Mouse (Mus musculus): ENCODE results near the gene Tedc1.
A peak's percentile ranks its signal among the peaks of the same experiment; 100 is the strongest.

Gene Tedc1

DNA sequence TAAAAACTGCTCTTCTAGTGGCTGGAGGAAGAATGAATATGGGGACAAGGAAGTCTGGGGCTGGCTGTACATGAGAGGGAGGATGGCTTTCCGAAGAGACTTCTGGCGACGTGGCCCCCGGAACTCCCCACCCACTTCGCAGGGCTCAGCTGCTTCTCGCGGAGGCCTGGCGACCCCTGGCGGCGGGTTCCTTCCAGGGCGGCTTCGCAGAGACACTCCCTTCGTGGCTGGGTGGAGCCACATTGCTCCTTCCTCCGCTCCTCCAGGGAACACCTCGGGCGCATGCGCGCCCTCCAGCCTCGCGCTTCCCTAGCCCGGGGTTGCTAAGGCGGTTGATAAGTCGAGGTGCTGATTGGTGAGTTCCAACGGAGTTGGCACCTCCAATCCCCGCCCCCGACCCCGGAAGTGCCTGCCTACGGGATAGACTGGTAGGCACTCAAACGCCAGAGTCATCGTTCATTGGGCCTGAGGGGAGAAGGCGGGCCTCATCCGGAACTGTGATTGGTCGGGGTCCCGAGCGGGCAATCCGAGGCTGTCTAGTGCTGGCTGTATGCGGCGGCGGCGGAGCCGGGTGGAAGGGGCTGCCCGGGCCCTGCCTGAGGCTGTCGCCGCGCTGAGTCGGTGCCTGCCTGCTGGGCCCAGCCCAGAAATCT is at the start of gene Tedc1:
Gene Tedc1 (plus strand): TSS at position 535 of the 653 bp plus-strand sequence.
- peak; percentile 99 for DNase-seq

DNA sequence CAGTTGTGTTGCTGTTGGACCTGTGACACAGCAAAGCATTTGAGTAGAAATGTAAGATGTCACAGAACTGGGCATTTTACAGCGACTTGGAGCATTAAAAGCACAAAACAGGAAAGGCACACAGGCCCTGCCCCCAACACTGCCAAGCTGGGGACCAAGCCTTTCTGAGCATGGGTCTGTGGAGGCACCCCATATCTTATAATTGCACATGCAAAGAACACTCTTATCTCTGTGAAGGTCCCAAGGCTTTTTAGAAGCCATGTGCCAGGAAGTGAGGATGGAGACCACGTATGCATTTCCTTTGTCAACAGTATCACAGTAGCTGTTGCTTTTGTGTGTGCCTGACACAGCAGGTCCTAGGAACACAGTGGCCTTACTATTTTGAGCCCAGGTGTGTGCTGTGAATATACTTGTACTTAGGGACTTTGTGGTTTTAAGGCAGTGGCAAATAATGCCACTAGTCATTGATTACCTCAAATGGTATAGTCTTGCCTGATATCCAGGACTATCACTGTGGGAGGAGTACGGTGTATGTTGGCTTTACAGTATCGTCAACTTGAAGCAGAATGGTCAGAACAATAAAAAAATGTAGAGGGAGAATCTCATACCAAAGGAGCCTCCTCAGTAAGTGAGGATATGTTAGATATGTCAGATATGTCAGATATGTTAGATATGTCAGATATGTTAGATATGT is 48.6 kb upstream of the Tedc1 start:
- DNase-seq: no peak

GRCm38 (mm10) chr12:113108528-113109283 is 47.5 kb upstream of the Tedc1 start:
- DNase-seq: no peak

GRCm38 (mm10) chr12:113109801-113110200 is 46.4 kb upstream of the Tedc1 start:
- DNase-seq: no peak

- no peak for DNase-seq
Measured at GRCm38 (mm10) chr12:113114141-113114540, 42.1 kb upstream of the Tedc1 start.

DNA sequence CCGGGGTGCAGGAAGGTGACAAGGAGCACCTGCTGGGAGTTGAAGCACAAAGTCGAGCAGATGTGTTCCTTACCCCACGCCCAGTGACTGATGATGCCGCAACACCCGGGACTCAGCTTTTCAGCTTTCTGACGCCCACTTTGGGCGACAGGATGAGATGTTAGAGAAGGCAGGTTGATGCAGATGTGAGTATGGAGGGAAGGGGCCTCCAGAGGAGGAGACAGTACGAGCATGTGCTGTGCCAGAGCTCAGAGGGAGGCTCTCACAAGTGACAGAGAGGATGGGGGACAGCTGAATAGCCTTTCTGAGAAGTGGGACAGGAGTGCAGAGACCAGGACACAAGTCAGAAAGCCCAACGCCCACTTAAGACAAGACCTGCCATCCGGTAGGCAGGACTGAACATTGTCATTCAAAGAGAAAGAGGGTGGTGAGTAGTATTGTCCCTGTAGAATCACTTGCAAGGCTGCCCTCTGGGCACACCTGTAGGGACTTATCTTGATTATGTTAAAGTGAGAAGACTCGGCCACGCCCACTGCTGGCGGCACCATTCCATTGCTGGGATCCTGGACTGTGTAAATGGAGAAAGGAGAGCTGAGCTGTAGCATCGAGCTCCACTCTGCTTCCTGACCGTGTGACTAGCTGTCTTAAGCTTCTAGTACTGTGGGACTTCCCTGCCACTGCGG is 41.2 kb upstream of the Tedc1 start:
- DNase-seq: no peak

DNA sequence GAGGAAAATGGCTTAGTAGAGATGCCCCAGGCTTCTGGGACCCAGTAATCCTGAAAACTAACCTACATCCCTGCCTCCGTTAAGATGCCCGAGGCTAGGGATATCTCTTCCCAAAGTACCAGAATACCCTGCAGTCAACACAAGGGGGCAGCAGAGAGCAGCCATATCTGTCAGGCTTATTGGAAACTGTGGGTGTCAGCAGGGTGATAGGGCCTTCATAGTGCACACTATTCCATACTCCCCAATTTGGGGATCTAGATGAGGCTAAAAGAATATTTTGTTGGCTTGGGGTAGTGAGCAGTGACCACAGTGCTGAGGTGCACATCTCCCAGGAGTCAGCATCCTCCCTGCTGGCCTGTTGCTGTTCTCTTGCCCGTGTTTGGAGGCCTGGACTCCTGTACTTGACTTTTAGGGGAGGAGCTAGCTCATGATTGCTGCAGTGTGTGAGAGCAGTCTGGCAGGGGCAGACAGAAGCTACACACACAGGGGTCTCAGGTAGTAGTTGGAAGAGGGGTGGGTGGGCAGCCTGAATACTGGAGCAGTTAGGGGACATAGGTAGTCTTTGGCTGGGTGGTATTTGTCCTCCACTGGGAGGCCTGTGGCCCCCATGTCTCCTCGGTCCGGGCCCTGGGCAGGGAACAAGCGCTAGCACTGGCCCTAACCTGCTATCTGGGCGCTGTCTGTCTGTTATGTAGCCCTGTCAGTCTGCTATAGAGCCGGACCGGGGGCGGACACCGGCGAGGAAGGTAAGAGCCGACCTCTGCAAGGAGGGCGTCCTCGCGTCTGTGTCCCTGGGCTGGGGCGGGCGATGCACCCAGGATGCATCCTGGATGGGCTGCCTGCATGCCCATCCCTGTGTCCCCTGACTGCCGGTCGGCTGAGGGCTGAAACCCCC is 36.5 kb upstream of the Tedc1 start:
- DNase-seq: peak; percentile 85

DNA sequence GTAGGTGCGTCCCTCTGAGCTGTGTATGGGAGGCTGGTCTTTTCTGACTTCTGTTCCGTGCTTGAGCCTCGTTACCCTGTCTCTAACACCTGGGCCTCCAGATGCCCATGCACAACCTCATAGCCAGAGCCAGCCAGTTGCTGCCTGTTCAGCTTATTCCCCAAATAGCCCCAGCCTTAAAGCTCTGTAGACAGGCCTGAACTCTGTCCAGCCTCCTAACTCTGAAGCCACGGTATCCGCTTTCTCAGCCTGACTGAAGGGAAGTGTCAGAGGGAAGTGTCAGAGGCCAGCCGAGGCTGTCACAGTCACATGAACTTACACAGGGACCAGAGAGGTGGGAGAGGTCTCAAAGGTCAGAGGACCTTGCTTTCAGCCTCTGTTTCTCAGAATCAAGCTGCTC is 31.5 kb upstream of the Tedc1 start:
- no peak for DNase-seq

- no peak for DNase-seq
Measured at GRCm38 (mm10) chr12:113130732-113131131, 25.5 kb upstream of the Tedc1 start.

DNA sequence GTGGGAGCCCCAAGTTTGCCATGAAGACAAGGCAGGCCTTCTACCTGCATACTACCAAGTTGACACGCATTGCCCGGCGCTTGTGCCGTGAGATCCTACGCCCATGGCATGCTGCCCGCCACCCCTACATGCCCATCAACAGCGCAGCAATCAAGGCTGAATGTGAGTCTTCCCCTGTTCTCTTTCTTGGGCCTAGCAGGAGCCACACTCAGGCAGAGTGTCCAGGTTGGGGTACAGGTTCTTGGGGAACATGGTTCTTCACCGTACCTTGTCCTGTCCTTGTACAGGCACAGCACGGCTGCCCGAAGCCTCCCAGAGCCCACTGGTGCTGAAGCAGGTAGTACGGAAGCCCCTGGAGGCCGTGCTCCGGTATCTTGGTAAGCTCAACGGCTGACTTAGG is 24.6 kb upstream of the Tedc1 start:
- no peak for DNase-seq

DNA sequence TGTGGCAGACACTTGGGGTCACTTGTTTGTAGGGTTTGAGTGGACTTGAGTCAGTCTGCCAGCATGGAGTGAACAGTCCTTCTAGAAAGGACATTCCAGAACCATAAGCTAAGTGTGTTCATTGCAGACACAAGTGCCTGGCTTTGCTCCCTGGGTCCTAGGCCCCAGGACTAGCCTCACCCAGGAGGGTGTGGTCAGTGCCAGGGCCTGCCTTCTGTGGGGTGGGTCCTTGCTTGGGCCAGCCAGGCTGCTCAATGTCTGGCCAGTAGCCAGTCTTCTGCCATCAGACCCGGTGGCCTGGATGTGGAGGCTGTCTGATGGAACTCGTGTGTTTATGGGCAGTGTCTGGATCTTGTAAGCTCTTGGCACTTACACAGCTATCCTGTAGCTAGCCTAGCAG is 23.7 kb upstream of the Tedc1 start:
- no peak for DNase-seq

DNA sequence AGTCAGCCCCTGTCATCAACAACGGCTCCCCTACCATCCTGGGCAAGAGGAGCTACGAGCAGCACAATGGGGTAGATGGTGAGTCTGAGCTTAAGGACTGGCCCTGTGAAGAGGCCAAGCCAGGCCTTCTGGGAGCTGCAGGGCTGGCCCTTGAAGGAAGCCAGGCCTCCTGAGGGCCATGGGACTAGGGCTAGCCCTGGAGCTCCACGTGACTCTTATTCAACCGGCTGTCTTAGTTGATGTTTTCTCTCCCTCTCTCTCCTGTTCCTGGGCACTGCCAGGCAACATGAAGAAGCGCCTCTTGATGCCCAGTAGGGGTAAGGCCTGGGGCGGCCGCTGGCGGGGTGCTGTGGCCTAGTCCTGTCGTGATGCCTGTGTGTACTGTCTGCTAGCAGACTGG is 23.0 kb upstream of the Tedc1 start:
- DNase-seq: no peak

GRCm38 (mm10) chr12:113133861-113134403 is 22.3 kb upstream of the Tedc1 start:
- DNase-seq: no peak

GRCm38 (mm10) chr12:113134502-113134901 is 21.7 kb upstream of the Tedc1 start:
- no peak for DNase-seq

DNA sequence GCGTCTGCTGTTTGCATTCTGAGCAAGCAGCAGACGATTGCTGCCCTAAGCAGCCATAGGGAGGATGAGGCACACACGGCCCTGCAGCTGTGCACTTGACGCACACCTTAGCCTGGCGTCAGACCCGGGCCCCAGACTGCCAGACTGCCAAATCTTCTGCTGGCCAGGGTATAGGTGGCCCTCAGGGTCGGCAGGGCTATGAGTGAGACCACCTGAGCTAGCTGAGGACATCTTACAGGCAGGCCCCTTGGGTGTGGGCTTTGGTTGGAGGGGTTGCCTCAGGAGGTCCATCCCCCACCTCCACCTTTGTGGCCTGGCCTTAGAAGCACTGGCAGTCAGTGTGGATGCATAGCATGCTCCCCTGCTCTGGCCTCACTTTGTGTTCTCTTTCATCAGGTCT is 20.8 kb upstream of the Tedc1 start:
- DNase-seq: no peak

- DNase-seq: no peak
Measured at GRCm38 (mm10) chr12:113136492-113137020, 19.7 kb upstream of the Tedc1 start.

DNA sequence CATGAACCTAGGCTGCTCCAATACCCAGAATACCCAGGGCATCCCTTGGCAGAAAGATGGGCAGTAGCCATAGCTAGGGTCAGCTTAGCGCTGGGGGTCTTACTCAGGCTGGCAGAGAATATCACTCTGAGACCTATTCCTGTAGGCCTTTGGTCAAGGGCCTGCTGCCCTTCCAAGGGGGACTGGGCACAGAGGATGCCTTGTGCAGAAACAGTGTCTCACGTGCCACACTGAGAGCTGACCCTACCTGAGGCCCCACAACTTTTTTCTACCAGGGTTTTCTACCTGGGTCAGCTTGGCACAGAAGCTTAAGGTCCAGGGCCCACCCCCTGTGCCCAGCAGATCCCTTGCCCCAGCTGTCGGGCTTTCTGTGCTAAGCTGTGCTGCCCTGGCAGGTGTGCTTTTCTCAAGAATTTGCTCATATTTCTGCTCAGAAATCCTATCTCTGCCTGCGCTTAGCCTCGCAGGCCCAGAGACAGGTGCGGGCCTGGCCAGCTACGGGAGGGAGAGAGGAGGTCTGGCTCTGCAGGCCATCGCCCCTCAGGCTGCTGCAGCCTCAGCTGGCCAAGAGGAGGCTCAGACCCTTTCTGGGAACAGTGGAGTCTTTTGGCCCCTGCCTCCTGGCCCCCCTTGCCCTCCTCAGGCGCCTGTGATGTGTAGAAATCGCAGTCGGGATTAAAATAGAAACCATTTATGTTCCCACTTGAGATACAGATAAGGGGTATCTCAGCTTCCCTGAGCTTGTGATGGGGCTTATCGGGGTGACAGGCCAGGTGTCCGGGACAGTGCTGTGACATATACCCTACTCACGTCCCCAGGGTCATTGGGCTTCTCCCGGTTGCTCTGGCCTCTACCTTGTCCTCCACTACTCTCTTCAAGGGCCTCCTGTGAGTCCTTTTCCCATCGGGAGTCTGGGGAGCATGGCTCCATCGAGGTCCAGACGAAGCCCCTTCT is 18.7 kb upstream of the Tedc1 start:
- no peak for DNase-seq

DNA sequence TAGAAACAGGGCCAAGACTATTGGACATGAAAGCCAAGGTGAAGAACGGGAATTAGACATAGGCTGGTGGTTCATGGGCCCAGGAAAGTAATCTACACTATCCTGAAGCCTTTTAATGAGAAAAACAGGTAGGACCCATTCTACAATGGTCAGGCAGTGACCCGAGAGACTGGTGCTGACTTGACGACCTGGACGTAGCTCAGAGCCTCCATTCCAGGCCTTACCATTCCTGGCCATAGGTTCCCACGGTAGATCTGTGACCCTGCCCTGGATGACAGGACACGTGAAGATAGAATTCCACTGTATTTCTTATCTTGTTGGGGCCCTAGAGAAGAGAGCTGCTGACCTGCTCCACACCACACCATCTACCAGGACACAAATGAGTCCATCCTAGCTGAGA is 17.9 kb upstream of the Tedc1 start:
- no peak for DNase-seq

DNA sequence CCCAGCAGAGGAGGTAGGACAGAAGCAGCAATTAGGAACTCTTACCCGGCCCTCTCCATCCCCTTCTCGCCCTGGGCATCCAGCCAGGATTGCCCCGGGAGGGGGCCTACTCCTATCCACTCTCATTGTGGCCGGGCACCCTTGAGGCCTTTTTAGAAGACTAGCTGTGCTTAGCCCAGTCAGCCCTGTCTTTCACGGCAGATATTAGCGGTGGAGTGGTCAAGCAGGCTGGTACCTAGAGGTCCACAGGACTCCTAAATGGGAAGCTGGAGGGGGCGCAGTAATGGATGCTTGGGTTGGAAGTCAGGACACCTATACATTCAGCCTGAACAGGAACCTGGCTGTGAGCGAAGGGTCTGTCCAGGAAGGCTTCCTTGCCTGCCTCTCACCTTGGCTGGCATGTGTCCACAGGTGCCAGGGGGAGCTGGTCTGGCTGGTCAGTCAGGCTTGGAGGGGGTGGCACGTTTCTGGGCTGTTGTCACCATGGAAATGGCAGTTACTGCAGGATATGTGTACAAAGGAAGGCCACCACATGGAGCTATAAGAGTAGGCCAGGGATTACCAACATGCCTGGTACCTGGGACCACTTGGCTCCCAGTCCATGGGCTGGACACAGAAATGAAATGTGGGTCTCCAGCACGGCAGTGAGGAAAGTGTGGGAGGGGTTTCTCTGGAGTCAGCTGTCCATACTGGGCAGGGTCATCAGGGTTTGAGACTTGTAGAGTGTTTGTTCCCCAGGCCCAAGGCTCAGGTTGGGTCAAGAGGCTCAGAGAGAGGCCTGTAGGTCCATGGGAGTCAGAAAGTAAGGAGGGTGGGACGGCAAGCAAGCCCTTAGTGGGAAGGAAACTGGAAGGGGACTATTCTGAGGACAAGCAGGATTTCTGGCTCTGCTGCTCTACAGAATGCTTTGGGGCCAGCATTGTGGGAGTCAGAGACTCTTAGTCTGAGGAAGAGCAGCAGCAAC is 17.0 kb upstream of the Tedc1 start:
- no peak for DNase-seq
